Mouse (Mus musculus) heart, adult 2 months (tissue): ENCODE results near the gene Zyx.

Experiments used
- CTCF ChIP-seq: fragments of 200-600 bp; IDR thresholded peaks from 2 replicates; pipeline ENCODE4 v1.8.1; 2022; ENCODE audit warnings: antibody characterized with exemption, mild to moderate bottlenecking, moderate library complexity
- POLR2A ChIP-seq: fragments of 200-500 bp; IDR thresholded peaks from 2 replicates; pipeline ENCODE4 v1.6.1; 2011; ENCODE audit warnings: mild to moderate bottlenecking, low read depth, low read length, control low read depth; ENCODE audit not compliant: insufficient read depth

DNA sequence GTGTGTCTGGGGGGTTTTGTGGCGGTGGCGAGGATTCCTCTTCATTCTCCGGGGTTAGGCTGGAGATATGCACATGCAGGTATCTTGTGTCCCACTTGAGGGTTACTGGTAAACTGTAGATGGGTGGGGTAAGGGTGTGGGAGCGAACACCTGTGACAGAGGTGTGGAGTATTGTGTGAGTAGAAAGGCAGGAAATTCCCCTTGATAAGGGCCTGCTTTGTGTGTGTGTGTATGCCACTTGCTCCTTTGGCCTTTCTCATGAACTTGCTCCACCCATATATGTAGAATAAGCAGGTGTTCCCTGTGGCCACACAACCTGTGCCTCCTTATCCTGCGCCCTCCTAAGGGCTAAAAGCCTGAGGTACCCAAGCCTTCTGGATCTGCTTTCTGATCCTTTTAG is 7.5 kb downstream of the Zyx start:
- TF ChIP-seq POLR2A: no peak
- TF ChIP-seq CTCF: no peak
